Mouse (Mus musculus) forebrain, embryonic 13.5 days (tissue): ENCODE results near the gene Anks3. TPM values are rescaled to one million over a fixed set of nuclear protein-coding genes. Genes with fewer than 3 reads are reported as not detected.

ENCODE experiments used
- ATAC-seq: fragments of 200-750 bp; cut with Nextera tagmentation; 2 replicates; pipeline ENCODE4 v1.8.0; 2017
- H3K27ac ChIP-seq: fragments of 300-500 bp; sonication (generic); 2 replicates; pipeline ENCODE4 v1.5.1; 2015; ENCODE audit warnings: inconsistent platforms, mild to moderate bottlenecking, moderate library complexity
- H3K27me3 ChIP-seq: fragments of 300-500 bp; sonication (generic); 2 replicates; pipeline ENCODE4 v1.6.1; 2015; ENCODE audit warnings: mild to moderate bottlenecking, inconsistent platforms
- H3K36me3 ChIP-seq: fragments of 300-500 bp; sonication (generic); 2 replicates; pipeline ENCODE4 v1.6.1; 2015; ENCODE audit warnings: mild to moderate bottlenecking, inconsistent platforms; ENCODE audit not compliant: poor library complexity, severe bottlenecking
- H3K4me1 ChIP-seq: fragments of 300-500 bp; sonication (generic); 2 replicates; pipeline ENCODE4 v1.6.1; 2015; ENCODE audit warnings: inconsistent platforms
- H3K4me2 ChIP-seq: fragments of 300-500 bp; sonication (generic); 2 replicates; pipeline ENCODE4 v1.6.1; 2015; ENCODE audit warnings: inconsistent platforms, mild to moderate bottlenecking, moderate library complexity
- H3K4me3 ChIP-seq: fragments of 300-500 bp; sonication (generic); 2 replicates; pipeline ENCODE4 v1.5.1; 2015; ENCODE audit warnings: mild to moderate bottlenecking, inconsistent platforms
- H3K9ac ChIP-seq: fragments of 300-500 bp; sonication (generic); 2 replicates; pipeline ENCODE4 v1.6.1; 2015; ENCODE audit warnings: mild to moderate bottlenecking, inconsistent platforms
- H3K9me3 ChIP-seq: fragments of 300-500 bp; sonication (generic); replicated peaks from 2 replicates; pipeline ENCODE4 v1.6.1; 2016; ENCODE audit warnings: inconsistent platforms
- WGBS: fragments of 180-500 bp; shearing (Covaris S2); methylation state at CpG from one replicate; pipeline ENCODE4 v1.1.7; 2015; 5-methylcytosine and 5-hydroxymethylcytosine counted together
- polyA plus RNA-seq: library from polyadenylated mRNA; unstranded; fragments of >200 nt; fragmentation: Nextera tagmentation; extraction: Ambion mirVana; gene quantifications from 2 replicates; pipeline ENCODE4 v1.2.1, GENCODE M21; 2015

Anks3 gene
- polyA plus RNA-seq, result 64.1 and 75.8 TPM in 2 replicates

DNA sequence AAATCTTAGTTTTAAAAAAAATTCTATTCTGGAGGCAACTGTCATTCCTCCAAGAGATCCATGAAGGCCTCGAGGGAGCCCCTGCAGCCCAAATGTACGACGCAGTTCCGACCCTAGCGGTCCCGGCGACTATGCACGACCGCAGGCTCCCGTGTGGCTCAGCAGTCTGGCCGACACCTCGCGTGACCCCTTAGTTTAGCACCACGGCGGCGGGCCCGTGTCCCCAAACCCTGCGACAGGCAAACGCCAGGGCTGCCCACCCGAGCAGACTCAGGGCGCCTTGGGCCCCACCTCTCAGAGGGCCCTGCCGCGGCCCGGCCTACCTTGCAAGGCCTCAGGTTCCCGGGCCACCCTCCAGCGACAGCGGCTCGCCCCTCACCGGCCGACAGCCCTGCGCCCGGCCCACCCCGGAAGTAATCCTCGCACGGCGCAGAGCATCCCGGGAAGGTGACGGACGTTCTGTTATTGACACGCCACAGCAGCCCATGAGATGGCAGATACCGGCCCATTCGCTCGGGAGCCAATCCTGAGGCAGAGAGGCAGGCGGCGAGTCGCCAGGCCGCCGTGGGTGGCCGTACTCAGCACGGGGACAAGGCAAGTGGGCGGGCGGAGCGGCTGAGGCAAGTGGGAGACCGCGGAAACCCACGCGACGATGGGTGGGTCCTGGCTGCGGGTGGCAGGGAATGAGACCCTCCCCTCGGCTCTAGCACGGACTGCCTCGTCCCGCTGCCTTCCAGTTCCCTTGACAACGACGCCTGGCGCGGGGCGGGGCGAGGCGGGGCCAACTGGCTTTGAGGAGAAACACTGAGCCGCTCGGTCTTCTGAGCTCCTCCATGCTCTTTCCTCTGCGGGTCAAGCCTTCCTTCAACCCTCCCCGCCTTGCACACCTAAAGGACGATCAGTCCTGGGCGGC lies at the start of gene Anks3:
Gene Anks3, minus strand, starts transcription at position 409 of the 913 bp plus-strand sequence.
- Histone ChIP-seq H3K36me3 (peaks cover 19% of the 10 kb centered on the region), H3K9ac (peak within 1 kb of the TSS; percentile 92), H3K4me3 (peak within 1 kb of the TSS; percentile 92), H3K9me3 (no peaks in the 10 kb centered on the region), H3K27me3 (no peaks in the 10 kb centered on the region), H3K4me1 (peaks cover 34% of the 10 kb centered on the region), H3K4me2 (peak within 1 kb of the TSS; percentile 88), H3K27ac (peak within 1 kb of the TSS; percentile 81)
- peak; percentile 99 for ATAC-seq
- WGBS, result under 1% methylated on average over 65 of the region's 76 CpGs

DNA sequence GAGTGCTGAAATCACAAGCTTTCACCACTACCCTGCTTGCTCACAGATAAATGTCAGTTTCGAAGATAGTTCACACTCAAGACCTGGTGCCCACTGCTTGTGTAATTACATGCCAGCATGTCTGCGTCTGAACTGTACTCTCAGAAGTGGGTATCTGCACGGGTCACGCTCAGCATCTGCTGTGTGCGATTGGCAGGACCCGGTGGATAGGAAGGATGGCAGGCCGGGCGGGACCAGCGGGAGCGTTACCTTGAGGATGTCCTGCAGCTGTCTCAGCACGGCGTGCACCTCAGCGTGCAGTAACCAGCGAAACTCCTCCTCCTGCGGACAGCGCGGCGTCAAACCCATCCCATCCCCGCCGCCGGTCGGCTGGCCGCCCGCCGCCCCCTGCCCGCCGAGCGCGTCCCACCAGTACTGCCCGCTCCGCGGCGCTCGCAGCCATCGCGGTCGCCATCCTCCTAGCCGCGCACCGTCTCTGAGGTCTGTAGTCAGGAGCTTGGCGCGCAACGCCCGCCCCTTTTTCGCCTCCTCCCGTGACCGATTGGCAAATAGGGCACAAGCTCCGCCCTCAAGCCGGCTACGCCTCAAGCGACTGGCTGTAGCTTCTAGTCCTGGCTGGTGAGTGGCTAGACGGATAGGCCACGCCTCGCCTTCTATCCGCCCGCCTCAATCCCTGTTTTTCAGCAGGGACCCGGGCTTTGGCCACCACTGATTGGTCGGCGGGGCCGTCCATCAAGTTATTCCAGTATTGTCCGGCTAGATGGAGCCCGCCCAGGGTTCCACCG lies 49.2 kb upstream of the Anks3 start, which contains the start of gene Rogdi:
Gene Rogdi, minus strand, starts transcription at position 500 of the 785 bp plus-strand sequence.
- Histone ChIP-seq H3K27ac (peak within 1 kb of the TSS; percentile 27; the same call in 1 of the 2 replicates), H3K27me3 (no peaks in the 10 kb centered on the region), H3K36me3 (peaks cover 60% of the 10 kb centered on the region), H3K4me2 (peak within 1 kb of the TSS; percentile 76), H3K9me3 (no peaks in the 10 kb centered on the region), H3K4me1 (peaks cover 11% of the 10 kb centered on the region), H3K4me3 (peak within 1 kb of the TSS; percentile 54), H3K9ac (peak within 1 kb of the TSS; percentile 65)
- WGBS, result under 1% methylated on average over 55 of the region's 63 CpGs
- peak; percentile 100 for ATAC-seq

DNA sequence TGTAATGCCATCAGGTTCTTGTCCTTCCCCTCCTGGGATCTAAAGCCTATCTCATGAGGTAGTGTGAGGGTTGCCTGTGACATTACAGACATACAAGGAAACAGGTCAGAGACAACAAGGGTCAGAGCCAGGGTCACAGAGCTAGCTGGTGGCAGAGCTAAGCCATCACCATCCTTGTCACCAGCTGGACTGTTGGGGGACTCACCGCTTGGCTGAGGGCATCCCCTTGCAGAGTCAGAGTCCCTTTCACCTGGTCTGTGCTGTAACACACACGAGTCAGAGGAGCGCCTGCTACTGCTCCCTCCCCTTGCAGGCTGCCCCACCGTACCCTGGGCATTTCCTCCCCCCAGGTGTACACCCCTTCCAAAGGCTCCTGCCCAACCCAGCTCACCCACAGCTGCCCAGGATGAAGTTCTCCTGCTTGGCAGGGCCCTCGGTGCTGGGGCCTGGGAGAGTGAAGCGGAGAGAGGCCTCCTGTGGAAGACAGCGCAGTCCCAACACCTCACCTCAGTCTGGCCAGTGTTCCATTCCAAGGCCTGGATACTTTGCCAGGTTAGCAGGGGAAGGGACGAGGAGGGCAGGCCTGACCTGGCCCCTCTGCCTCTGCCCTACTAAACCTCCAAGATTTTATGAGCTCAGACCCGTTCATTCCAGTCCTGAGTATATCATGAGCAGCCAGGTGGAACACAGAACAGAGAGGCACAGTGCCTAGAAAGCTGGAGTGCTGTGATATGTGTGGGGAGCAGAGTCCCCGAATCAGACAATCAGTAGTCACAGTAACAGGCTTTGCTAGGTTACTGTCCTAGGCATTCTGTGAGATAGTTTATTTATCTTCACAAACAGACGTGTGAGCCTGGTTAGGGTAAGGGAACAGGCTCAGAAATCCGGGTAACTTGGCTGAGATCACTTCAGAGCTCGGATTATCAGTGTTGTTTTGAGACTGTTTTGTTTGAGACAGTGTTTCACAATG lies 48.3 kb upstream of the Anks3 start:
- peaks cover 51% of the 10 kb centered on the region for H3K36me3 ChIP-seq
- WGBS, result 57% methylated on average over 13 of the region's 13 CpGs
- peak overlapping the region; percentile 65 for H3K9ac ChIP-seq
- ATAC-seq, result no peak
- H3K4me2 ChIP-seq, result peak overlapping the region; percentile 76
- peak overlapping the region; percentile 54 for H3K4me3 ChIP-seq
- peak overlapping the region; percentile 27; the same call in 1 of the 2 replicates for H3K27ac ChIP-seq
- no peaks in the 10 kb centered on the region for H3K27me3 ChIP-seq
- peaks cover 11% of the 10 kb centered on the region for H3K4me1 ChIP-seq
- no peaks in the 10 kb centered on the region for H3K9me3 ChIP-seq

GRCm38 (mm10) chr16:5011285-5011684 lies 47.3 kb upstream of the Anks3 start:
- Histone ChIP-seq H3K27ac (no peak overlapping the region), H3K4me1 (peaks cover 11% of the 10 kb centered on the region), H3K4me3 (no peak overlapping the region), H3K4me2 (no peak overlapping the region), H3K27me3 (no peaks in the 10 kb centered on the region), H3K9me3 (no peaks in the 10 kb centered on the region), H3K9ac (no peak overlapping the region), H3K36me3 (peaks cover 40% of the 10 kb centered on the region)
- no peak for ATAC-seq
- WGBS, result 87% methylated on average over 7 of the region's 7 CpGs

- no peak overlapping the region for H3K9ac ChIP-seq
- no peak for ATAC-seq
- peaks cover 32% of the 10 kb centered on the region for H3K36me3 ChIP-seq
- H3K4me3 ChIP-seq, result no peak overlapping the region
- H3K4me2 ChIP-seq, result no peak overlapping the region
- no peaks in the 10 kb centered on the region for H3K9me3 ChIP-seq
- no peaks in the 10 kb centered on the region for H3K27me3 ChIP-seq
- peaks cover 11% of the 10 kb centered on the region for H3K4me1 ChIP-seq
- WGBS, result 87% methylated on average over 10 of the region's 10 CpGs
- H3K27ac ChIP-seq, result no peak overlapping the region
Measured at GRCm38 (mm10) chr16:5010371-5010935, 46.4 kb upstream of the Anks3 start.

DNA sequence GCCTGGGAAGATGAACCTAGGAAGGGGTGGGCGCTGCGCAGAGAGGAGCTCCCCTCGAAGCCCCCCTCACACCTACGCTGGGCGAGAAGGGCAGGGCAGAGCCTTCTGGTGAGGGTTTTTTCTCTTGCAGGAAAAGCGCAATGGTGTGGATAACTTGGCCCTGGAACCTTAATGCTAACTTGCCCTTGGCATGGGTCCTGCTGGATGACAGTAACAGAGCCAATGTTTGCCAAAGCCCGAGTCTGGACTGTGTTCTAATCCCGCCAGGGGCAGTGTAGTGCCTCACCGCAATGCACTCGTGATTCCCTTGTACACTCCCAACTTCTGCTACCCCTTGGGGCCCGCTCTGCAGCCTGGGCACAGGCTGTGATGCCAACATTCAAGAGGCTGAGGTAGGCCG lies 44.1 kb upstream of the Anks3 start:
- Histone ChIP-seq H3K4me3 (no peak overlapping the region), H3K4me2 (no peak overlapping the region), H3K36me3 (peaks cover 20% of the 10 kb centered on the region; the same call in 1 of the 2 replicates), H3K27me3 (no peaks in the 10 kb centered on the region), H3K9me3 (no peaks in the 10 kb centered on the region), H3K9ac (no peak overlapping the region), H3K27ac (no peak overlapping the region), H3K4me1 (peaks cover 11% of the 10 kb centered on the region)
- ATAC-seq, result no peak
- WGBS, result 88% methylated on average over 12 of the region's 12 CpGs

DNA sequence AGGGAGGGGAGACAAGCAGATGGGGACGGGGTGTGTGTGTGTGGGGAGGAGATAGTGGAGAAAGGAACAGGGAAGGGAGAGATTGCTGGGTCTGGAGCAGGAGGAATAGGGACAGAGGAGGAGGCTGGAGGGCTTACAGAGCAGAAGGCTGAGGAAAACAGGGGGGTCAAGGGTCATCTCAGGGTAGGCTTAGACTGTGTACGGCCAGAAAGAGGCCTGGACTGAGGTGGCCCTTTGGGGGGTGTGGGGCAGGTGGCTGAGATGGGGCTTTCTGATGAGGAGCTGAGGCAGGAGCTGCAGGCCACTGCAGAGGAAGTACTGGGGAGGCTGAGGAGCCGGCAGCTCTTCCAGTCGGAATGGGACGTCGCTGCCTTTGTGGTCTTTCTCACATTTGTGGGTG lies 43.5 kb upstream of the Anks3 start:
- H3K9ac ChIP-seq, result no peak overlapping the region
- no peak overlapping the region for H3K4me3 ChIP-seq
- ATAC-seq, result no peak
- H3K36me3 ChIP-seq, result peaks cover 20% of the 10 kb centered on the region; the same call in 1 of the 2 replicates
- H3K4me1 ChIP-seq, result peaks cover 6% of the 10 kb centered on the region
- no peak overlapping the region for H3K27ac ChIP-seq
- no peaks in the 10 kb centered on the region for H3K9me3 ChIP-seq
- no peak overlapping the region for H3K4me2 ChIP-seq
- 49% methylated on average over 6 of the region's 6 CpGs for WGBS
- no peaks in the 10 kb centered on the region for H3K27me3 ChIP-seq

DNA sequence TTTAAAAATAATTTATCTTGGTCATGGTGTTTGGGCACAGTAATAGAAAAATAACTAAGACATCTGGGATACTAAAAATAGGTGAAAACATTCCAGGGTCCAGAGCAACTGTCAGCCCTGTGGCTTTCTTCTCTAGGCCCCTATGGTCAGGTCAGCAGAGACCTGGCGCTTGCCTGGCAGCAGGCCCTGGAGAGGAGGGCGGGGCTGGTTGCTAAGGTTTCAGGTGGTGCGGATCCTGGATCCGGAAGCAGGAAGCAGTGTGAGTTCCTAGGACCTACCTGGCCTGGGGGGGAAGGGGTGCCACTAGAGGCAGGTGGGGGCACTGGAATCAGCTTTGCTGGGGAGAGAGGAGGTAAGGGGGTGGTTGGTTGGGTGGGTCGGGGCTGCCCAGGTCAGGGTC lies 43.1 kb upstream of the Anks3 start, which contains the start of gene Smim22:
Gene Smim22, plus strand, starts transcription at position 222 of the 400 bp plus-strand sequence.
- Histone ChIP-seq H3K9ac (no peak within 1 kb of the TSS), H3K27me3 (no peaks in the 10 kb centered on the region), H3K36me3 (peaks cover 20% of the 10 kb centered on the region; the same call in 1 of the 2 replicates), H3K4me1 (peaks cover 2% of the 10 kb centered on the region), H3K4me3 (no peak within 1 kb of the TSS), H3K27ac (no peak within 1 kb of the TSS), H3K9me3 (no peaks in the 10 kb centered on the region), H3K4me2 (no peak within 1 kb of the TSS)
- no peak for ATAC-seq
- 51% methylated on average over 5 of the region's 5 CpGs for WGBS

GRCm38 (mm10) chr16:5000611-5001010 lies 36.6 kb upstream of the Anks3 start:
- H3K9ac ChIP-seq, result no peak overlapping the region
- no peak overlapping the region for H3K4me2 ChIP-seq
- WGBS, result 72% methylated on average over 3 of the region's 3 CpGs
- H3K27me3 ChIP-seq, result no peaks in the 10 kb centered on the region
- no peak overlapping the region for H3K27ac ChIP-seq
- no peaks in the 10 kb centered on the region for H3K4me1 ChIP-seq
- no peaks in the 10 kb centered on the region for H3K9me3 ChIP-seq
- H3K4me3 ChIP-seq, result no peak overlapping the region
- H3K36me3 ChIP-seq, result no peaks in the 10 kb centered on the region
- no peak for ATAC-seq

GRCm38 (mm10) chr16:4998984-4999383 lies 35.0 kb upstream of the Anks3 start:
- Histone ChIP-seq H3K27me3 (no peaks in the 10 kb centered on the region), H3K27ac (no peak overlapping the region), H3K4me2 (no peak overlapping the region), H3K9ac (no peak overlapping the region), H3K36me3 (no peaks in the 10 kb centered on the region), H3K9me3 (no peaks in the 10 kb centered on the region), H3K4me1 (no peaks in the 10 kb centered on the region), H3K4me3 (no peak overlapping the region)
- WGBS, result 83% methylated on average over 1 of the region's 1 CpGs
- no peak for ATAC-seq

DNA sequence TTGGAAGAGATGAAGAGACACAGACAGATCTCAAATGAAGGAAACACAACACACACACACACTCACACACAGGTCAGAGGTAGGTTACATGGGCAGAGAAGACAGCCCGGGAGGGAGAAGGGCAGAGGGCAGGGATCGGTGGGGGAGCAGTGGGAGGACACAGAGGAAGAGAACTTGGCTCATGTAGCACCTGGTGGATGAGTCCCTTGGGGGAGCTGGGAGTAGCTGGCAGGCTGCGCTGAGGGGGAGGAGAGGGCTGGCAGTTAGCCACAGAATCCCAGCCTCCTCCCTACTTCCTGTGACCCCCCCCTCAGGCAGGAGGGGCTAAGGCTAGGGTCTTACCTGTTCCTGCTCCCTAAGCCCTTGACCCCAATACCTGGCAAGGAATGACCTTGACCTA lies 33.5 kb upstream of the Anks3 start, which contains the start of gene Sept12:
Gene Sept12, minus strand, starts transcription at position 300 of the 400 bp plus-strand sequence.
- no peaks in the 10 kb centered on the region for H3K4me1 ChIP-seq
- no peak within 1 kb of the TSS for H3K27ac ChIP-seq
- ATAC-seq, result no peak
- no peaks in the 10 kb centered on the region for H3K9me3 ChIP-seq
- H3K36me3 ChIP-seq, result no peaks in the 10 kb centered on the region
- 75% methylated on average over 3 of the region's 3 CpGs for WGBS
- no peaks in the 10 kb centered on the region for H3K27me3 ChIP-seq
- H3K4me2 ChIP-seq, result no peak within 1 kb of the TSS
- H3K9ac ChIP-seq, result no peak within 1 kb of the TSS
- H3K4me3 ChIP-seq, result no peak within 1 kb of the TSS
